Mouse (Mus musculus): ENCODE data around the gene Tia1.

- TF ChIP-seq CTCF (IDR thresholded peaks at IDR 0.05; ENCODE audit: insufficient read depth, low read depth, low read length): no peak
- TF ChIP-seq POLR2A (IDR thresholded peaks at IDR 0.05; ENCODE audit: insufficient read depth, low read depth, low read length): no peak
Measured at GRCm38 (mm10) chr6:86420491-86420890, 16.5 kb downstream of the Tia1 start.

All from olfactory bulb, adult 2 months (tissue).